Mouse (Mus musculus) G1E (cell line): ENCODE results near the gene Gm9817.

Source experiments
- CTCF ChIP-seq: IDR thresholded peaks from 2 replicates; pipeline ENCODE4 v1.5.1; 2012; ENCODE audit warnings: low read depth, low read length, inconsistent platforms, mixed read lengths
- GATA1 ChIP-seq: IDR thresholded peaks from 2 replicates; pipeline ENCODE4 v1.6.1; 2012; ENCODE audit warnings: borderline replicate concordance, low read length, inconsistent platforms, mixed read lengths
- POLR2AphosphoS5 ChIP-seq: IDR thresholded peaks from 2 replicates; pipeline ENCODE4 v1.6.1; 2012; ENCODE audit warnings: low read depth, low read length, inconsistent platforms; ENCODE audit not compliant: insufficient replicate concordance
- TAL1 ChIP-seq: conservative IDR thresholded peaks from 2 replicates; pipeline ENCODE4 v1.6.1; 2012; ENCODE audit warnings: low read depth, low read length, inconsistent platforms, mixed read lengths

DNA sequence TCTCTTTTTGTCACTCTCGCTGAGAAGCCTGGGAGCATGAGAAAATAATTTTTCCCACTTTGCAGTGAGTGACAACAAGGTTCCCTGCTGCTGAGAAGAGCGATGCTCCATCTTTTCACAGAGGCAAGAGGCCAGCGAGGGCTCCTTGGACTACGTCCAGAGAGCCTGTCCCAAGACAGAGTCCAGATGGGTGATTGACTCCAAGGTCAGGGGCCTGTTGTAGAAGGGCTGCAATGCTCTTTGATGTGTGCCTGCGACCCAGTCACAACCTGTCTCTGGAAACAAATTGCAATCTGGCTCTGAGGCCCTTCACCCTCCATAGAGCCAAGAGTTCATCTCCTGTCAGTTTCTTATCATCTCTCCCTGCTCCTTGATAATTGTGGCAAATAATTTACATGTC, 5.2 kb downstream of the Gm9817 start:
- no peak for TF ChIP-seq CTCF
- TF ChIP-seq GATA1 = no peak
- no peak for TF ChIP-seq TAL1
- TF ChIP-seq POLR2AphosphoS5 = no peak
